Mouse (Mus musculus) T-cell, adult 2 months (primary cell): ENCODE measurements around the gene D630003M21Rik.

Experiments
- DNase-seq: peaks from one replicate; pipeline ENCODE4 v3.0.0; 2022; ENCODE audit warnings: low spot score

D630003M21Rik gene

GRCm38 (mm10) chr2:158166628-158167027, 62.4 kb downstream of the D630003M21Rik start:
- peak; percentile 86 for DNase-seq

GRCm38 (mm10) chr2:158165776-158166175, 63.2 kb downstream of the D630003M21Rik start:
- no peak for DNase-seq

- no peak for DNase-seq
Measured at GRCm38 (mm10) chr2:158163034-158163433, 66.0 kb downstream of the D630003M21Rik start.

- no peak for DNase-seq
Measured at GRCm38 (mm10) chr2:158161761-158162160, 67.3 kb downstream of the D630003M21Rik start.

GRCm38 (mm10) chr2:158159376-158160235, 69.4 kb downstream of the D630003M21Rik start:
- DNase-seq, result peak; percentile 34

GRCm38 (mm10) chr2:158157654-158158053, 71.4 kb downstream of the D630003M21Rik start:
- no peak for DNase-seq

GRCm38 (mm10) chr2:158156487-158156886, 72.5 kb downstream of the D630003M21Rik start:
- DNase-seq, result no peak

- DNase-seq, result no peak
Measured at GRCm38 (mm10) chr2:158155615-158156014, 73.4 kb downstream of the D630003M21Rik start.

GRCm38 (mm10) chr2:158155101-158155500, 73.9 kb downstream of the D630003M21Rik start:
- DNase-seq, result no peak

GRCm38 (mm10) chr2:158154641-158155040, 74.4 kb downstream of the D630003M21Rik start:
- no peak for DNase-seq

- peak; percentile 48 for DNase-seq
Measured at GRCm38 (mm10) chr2:158153728-158154343, 75.2 kb downstream of the D630003M21Rik start.

GRCm38 (mm10) chr2:158152685-158153309, 76.2 kb downstream of the D630003M21Rik start:
- no peak for DNase-seq

- DNase-seq, result no peak
Measured at GRCm38 (mm10) chr2:158151077-158151476, 77.9 kb downstream of the D630003M21Rik start.

GRCm38 (mm10) chr2:158146971-158147370, 82.1 kb downstream of the D630003M21Rik start:
- DNase-seq, result no peak

GRCm38 (mm10) chr2:158146223-158146622, 82.8 kb downstream of the D630003M21Rik start, which contains the start of gene Tgm2:
TSS of gene Tgm2 (minus strand) at chr2:158146436.
- DNase-seq, result peak; percentile 77

GRCm38 (mm10) chr2:158145528-158146065, 83.4 kb downstream of the D630003M21Rik start:
- DNase-seq, result no peak

GRCm38 (mm10) chr2:158144750-158145527, 84.1 kb downstream of the D630003M21Rik start:
- DNase-seq, result no peak

- DNase-seq, result no peak
Measured at GRCm38 (mm10) chr2:158144263-158144662, 84.8 kb downstream of the D630003M21Rik start.

GRCm38 (mm10) chr2:158143816-158144215, 85.2 kb downstream of the D630003M21Rik start:
- DNase-seq, result no peak

GRCm38 (mm10) chr2:158142981-158143380, 86.0 kb downstream of the D630003M21Rik start:
- DNase-seq, result no peak

GRCm38 (mm10) chr2:158141690-158142440, 87.2 kb downstream of the D630003M21Rik start:
- DNase-seq, result no peak
